9 mouse cellular contexts compared by ENCODE assay signal in the genomic region with DNA sequence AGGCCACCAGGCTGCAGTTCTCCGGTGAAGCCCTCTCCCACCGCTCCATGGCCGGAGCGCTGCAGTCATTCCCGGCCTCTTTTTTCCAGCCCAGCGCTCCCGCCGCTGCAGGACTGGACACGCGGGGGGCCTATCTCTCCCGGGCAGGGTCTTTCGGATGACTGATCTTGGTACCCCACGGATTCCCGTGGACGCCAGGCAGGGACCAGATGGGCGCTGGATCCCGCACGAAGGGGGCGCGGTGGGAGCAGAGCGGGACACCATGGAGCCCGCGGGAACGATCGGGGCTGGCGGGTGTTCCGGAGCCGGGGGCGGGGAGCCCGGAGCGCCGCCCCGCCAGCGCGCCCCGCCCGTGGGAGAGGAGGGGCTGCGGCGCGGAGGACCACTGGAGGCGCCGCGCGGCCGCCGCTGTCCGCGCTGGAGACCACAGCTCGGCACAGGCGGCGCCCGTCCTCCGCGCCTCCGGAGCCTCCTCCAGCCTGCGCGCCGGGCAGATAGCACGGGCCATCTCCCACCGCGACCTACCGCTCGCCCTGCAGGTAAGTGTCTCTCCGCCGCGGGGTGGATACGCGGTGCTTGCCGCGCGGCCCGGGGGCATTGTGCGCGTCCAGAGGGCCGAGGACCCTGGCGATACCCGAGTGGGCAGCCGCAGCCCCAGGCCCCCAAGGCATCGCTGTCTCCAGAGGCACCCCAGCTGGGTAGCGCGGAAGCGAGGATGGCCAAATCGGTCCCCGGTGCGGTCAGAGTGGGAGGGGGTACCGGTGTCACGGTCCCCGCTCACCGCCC. TPM values are rescaled to one million over a fixed set of nuclear protein-coding genes. Genes with fewer than 3 reads are reported as not detected.
DNase-seq lines count a peak whose midpoint lies in the region; ATAC-seq and TF ChIP-seq lines count a peak whose summit lies in the region.
"Had no signal": no experiment of that assay in that cellular context is flagged by ENCODE, and none has a peak within 500 bp of the region (broad histone marks: within the 10 kb centered on the region; RNA-seq: fewer than 3 reads in every experiment).

TSS of gene Osbpl6 (plus strand) at position 358 of the 786 bp plus-strand sequence.

- in situ Hi-C loops in Patski (cut with MboI; ENCODE audit: low pct_unique_long_range_greater_than_20kb) = loop anchor here (10.0 kb wide), 1 partner anchor 208 kb away; no protein-coding TSS in a partner anchor

- peak; percentile 62 for TF ChIP-seq CTCF in Patski (IDR thresholded peaks at IDR 0.05)

- H3K9ac ChIP-seq in hindbrain, embryonic 11.5 days (ENCODE audit: low read depth, low read length) = peak within 1 kb of the TSS; percentile 78
- peak within 1 kb of the TSS; percentile 91 for H3K9ac ChIP-seq in lung, embryonic 16.5 days (ENCODE audit: low read length)

- peak within 1 kb of the TSS; percentile 78 for H3K4me3 ChIP-seq in hindbrain, embryonic 11.5 days (ENCODE audit: low read depth, low read length)
- H3K4me3 ChIP-seq in lung, embryonic 16.5 days (ENCODE audit: low read length) = peak within 1 kb of the TSS; percentile 95

- H3K4me2 ChIP-seq in hindbrain, embryonic 11.5 days (replicated peaks; ENCODE audit: low read depth, low read length) = peak within 1 kb of the TSS; percentile 84
- peak within 1 kb of the TSS; percentile 60 for H3K4me2 ChIP-seq in lung, embryonic 16.5 days (ENCODE audit: low read depth, low read length)

- CTCF ChIA-PET in Patski (lab: Charles Lee) = interaction anchor here (1.3 to 2.4 kb wide), 4 partner anchors 10 to 215 kb away, joined by 3 to 10 read pairs (median 6); no protein-coding TSS in a partner anchor

- peak within 1 kb of the TSS; percentile 78 for H3K27ac ChIP-seq in hindbrain, embryonic 11.5 days (ENCODE audit: low read depth, low read length)
- H3K27ac ChIP-seq in lung, embryonic 16.5 days (ENCODE audit: low read length) = peak within 1 kb of the TSS; percentile 72

- POLR2A ChIA-PET in Patski (lab: Charles Lee) = interaction anchor here (1.2 kb wide), 1 partner anchor 212 kb away, joined by 3 read pairs; no protein-coding TSS in a partner anchor

- H3K9me3 ChIP-seq in hindbrain, embryonic 11.5 days (ENCODE audit: control insufficient read depth, low read length) = no peaks in the 10 kb centered on the region
- H3K9me3 ChIP-seq in lung, embryonic 16.5 days (ENCODE audit: control insufficient read depth, low read length) = no peaks in the 10 kb centered on the region

- peak; percentile 91 for ATAC-seq in Patski
- peak; percentile 94 for ATAC-seq in hindbrain, embryonic 11.5 days (ENCODE audit: low FRiP score)
- ATAC-seq in lung, embryonic 16.5 days (ENCODE audit: low read depth) = peak; percentile 96

- DNase-seq in Patski (ENCODE audit: low read depth, low spot score) = no peak
- DNase-seq in cerebellum, adult 9-11 months = peak; percentile 83
- peak; percentile 34 to 64 for DNase-seq in frontal cortex, postnatal 14 days (ENCODE audit: low spot score in 2 of 2)
- DNase-seq in hindbrain, embryonic 11.5 days (ENCODE audit: low spot score) = peak; percentile 88
- DNase-seq in layer of hippocampus, postnatal 10 days (ENCODE audit: low spot score in 2 of 2) = peak; percentile 75 to 84
- peak; percentile 84 for DNase-seq in ovary, postnatal 36 days (ENCODE audit: low spot score)
- peak; percentile 65 for DNase-seq in urinary bladder, postnatal 36 days (ENCODE audit: low spot score in 2 of 2)

- no peaks in the 10 kb centered on the region for H3K36me3 ChIP-seq in hindbrain, embryonic 11.5 days (ENCODE audit: control insufficient read depth, insufficient read depth, low read length)
- H3K36me3 ChIP-seq in lung, embryonic 16.5 days (ENCODE audit: control insufficient read depth, insufficient read depth, low read length) = no peaks in the 10 kb centered on the region

- no peaks in the 10 kb centered on the region for H3K4me1 ChIP-seq in hindbrain, embryonic 11.5 days (replicated peaks; ENCODE audit: control insufficient read depth, insufficient read depth, low read length)
- H3K4me1 ChIP-seq in lung, embryonic 16.5 days (replicated peaks; ENCODE audit: control insufficient read depth, insufficient read depth, low read length) = peaks cover 4% of the 10 kb centered on the region; the same call in 1 of the 2 replicates

- H3K27me3 ChIP-seq in Patski = peaks cover 13% of the 10 kb centered on the region
- H3K27me3 ChIP-seq in hindbrain, embryonic 11.5 days (ENCODE audit: control insufficient read depth, insufficient read depth, low read length) = peaks cover 4% of the 10 kb centered on the region; the same call in 1 of the 2 replicates
- peaks cover 3% of the 10 kb centered on the region for H3K27me3 ChIP-seq in lung, embryonic 16.5 days (ENCODE audit: control insufficient read depth, insufficient read depth, low read depth, low read length)

- WGBS in hindbrain, embryonic 11.5 days = under 1% methylated on average over 55 of the region's 89 CpGs
- under 1% methylated on average over 66 of the region's 89 CpGs for WGBS in lung, embryonic 16.5 days

RNA-seq across cellular contexts. Expression of gene Osbpl6, which starts in this region (rescaled TPM):
- polyA plus RNA-seq in Patski (2021) = 10.5 TPM
- 15.1 and 16.9 TPM in 2 replicates for polyA plus RNA-seq in hindbrain, embryonic 11.5 days (2014; fragmentation: Nextera tagmentation; extraction: Ambion mirVana)
- total RNA-seq in layer of hippocampus, postnatal 10 days (2021) = 10 to 100 TPM; 53.1 to 57.8 TPM
- polyA plus RNA-seq in lung, embryonic 16.5 days (2015; fragmentation: Nextera tagmentation; extraction: Ambion mirVana) = 20.9 and 24.1 TPM in 2 replicates
- total RNA-seq: hematopoietic stem cell, adult 5-6 weeks had no signal
